Mouse (Mus musculus) small intestine, adult 2 months (tissue): ENCODE measurements around the gene Gins2.

ENCODE experiments used
- CTCF ChIP-seq: fragments of 200-500 bp; IDR thresholded peaks from 2 replicates; pipeline ENCODE4 v1.5.1; 2012; ENCODE audit warnings: low read depth, mild to moderate bottlenecking, control low read depth, inconsistent platforms, low read length, moderate library complexity, mixed read lengths; ENCODE audit not compliant: insufficient replicate concordance, insufficient read length; ENCODE audit errors: extremely low read depth
- POLR2A ChIP-seq: fragments of 200-500 bp; IDR thresholded peaks from 2 replicates; pipeline ENCODE4 v1.6.1; 2012; ENCODE audit warnings: low read depth, mild to moderate bottlenecking, control low read depth, inconsistent platforms, low read length, moderate library complexity

- TF ChIP-seq POLR2A (no peak), CTCF (no peak)
Measured at GRCm38 (mm10) chr8:120634329-120634839, 45.3 kb upstream of the Gins2 start.
